Mouse (Mus musculus): ENCODE measurements around the gene Sycp2. TPM values are rescaled to one million over a fixed set of nuclear protein-coding genes. Genes with fewer than 3 reads are reported as not detected.

The Sycp2 gene
- total RNA-seq, 2 experiments from 2014 or later = 0.67 to 1.1 TPM

Other genes with a start within 250 kb of the Sycp2 start
- gene Ppp1r3d, start 6.8 kb upstream of the Sycp2 start, total RNA-seq (2021) = 1 to 10 TPM; 4.6 to 5.9 TPM
- gene Fam217b, start 6.8 kb upstream of the Sycp2 start, total RNA-seq (2021) = 10 to 100 TPM; 47.5 to 49.7 TPM
- under 1 TPM in 1 of 2 experiments, not detected in 1; 0.37 TPM for gene Cdh26, start 22.8 kb upstream of the Sycp2 start, total RNA-seq (2021)

All from layer of hippocampus, postnatal 36 days (tissue).